Mouse (Mus musculus): ENCODE measurements around the gene Trim11.

DNA sequence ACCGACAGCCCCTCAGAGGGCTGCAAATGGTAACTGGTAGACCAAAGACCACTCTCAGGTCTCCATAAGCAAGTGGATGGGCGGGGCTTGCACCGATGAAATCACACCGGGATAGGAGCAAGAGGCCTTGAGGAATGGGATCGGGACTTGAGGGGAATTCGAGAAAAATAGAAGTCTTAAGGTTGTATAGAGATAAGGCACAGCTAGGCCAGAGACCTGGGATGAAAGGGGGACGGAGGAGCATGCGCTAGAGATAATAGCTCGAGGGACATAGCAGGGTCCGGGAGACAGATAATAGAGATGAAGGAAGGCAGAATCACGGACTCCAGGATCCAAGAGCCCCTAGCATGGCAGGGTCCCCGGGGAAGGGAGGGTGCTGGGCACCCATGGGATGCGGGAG is 40.0 kb upstream of the Trim11 start:
- TF ChIP-seq CTCF (IDR thresholded peaks at IDR 0.05; ENCODE audit: low read depth) (no peak), EP300 (IDR thresholded peaks at IDR 0.05; ENCODE audit: low read depth) (no peak)
